Mouse (Mus musculus) cortical plate, adult 2 months (tissue): ENCODE measurements around the gene Ddost.

ENCODE experiments used
- CTCF ChIP-seq: fragments of 200-500 bp; IDR thresholded peaks from 2 replicates; pipeline ENCODE4 v1.5.1; 2011; ENCODE audit warnings: mild to moderate bottlenecking, control low read depth, low read length; ENCODE audit not compliant: insufficient read depth; ENCODE audit errors: extremely low read depth
- POLR2A ChIP-seq: fragments of 200-500 bp; IDR thresholded peaks from 2 replicates; pipeline ENCODE4 v1.6.1; 2011; ENCODE audit warnings: mild to moderate bottlenecking, low read length, control low read depth; ENCODE audit not compliant: insufficient read depth; ENCODE audit errors: extremely low read depth

DNA sequence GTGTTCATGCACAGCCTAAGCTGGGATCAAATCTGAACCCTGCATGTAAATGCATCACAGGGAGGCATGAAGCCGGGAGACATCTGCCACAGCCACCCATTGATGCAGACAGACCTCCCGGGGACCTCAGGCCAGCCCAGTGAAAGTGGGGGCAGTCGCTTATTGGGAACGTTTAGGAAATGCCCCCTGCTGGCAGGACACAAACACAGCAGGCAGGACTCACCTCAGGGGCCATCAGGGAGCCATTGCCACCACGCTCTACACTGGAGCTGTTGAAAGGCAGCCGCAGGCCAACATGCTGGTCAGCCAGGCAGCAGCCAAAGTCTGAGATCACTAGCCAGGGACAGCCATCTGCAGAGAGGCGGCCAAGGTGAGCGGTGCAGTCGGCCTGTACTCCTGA is 11.3 kb downstream of the Ddost start:
- 0 out of 2 replicates have a peak, but pooled peaks have one; percentile 19 for TF ChIP-seq CTCF
- no peak for TF ChIP-seq POLR2A
